Mouse (Mus musculus) v-Abl transformed pro-B cells (cell line): Measurements from ENCODE around the gene D430019H16Rik.

ENCODE experiments used
- in situ Hi-C, 2 experiments: fragments of 400-800 bp; cut with MboI; formaldehyde crosslinking; loops; one replicate each; pipeline ENCODE4 v1.15.1; 2025; ENCODE audit not compliant: unreplicated experiment in 2 of 2

Gene D430019H16Rik

DNA sequence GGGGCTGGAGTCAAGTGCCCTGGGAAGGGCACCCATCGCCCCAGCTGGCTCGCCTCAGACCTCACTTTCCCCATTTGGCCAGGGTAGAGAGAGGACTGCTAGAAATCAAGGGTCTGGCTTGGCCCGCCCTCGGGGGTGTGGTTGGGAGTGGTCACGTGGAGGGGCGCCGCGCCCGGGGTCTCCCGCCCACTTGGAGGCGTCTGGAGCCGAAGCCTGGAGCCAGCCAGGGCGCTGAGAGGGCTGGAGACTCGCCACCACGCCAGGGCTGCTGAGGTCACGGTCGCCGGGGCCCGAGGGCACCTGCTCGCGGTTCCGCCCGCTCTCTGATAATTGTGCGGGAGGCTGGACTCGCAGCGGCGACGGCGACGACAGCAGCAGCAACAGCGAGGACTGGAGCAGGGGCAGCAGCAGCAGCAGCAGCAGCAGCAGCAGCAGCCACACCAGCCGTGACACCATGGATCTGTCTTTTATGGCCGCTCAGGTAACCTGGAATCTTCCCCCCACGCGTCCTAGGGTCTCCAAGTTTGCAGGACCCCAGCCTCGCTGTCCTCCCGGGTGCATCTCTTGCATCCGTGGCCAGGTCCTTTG lies at the start of gene D430019H16Rik:
Gene D430019H16Rik (plus strand): TSS at position 187 of the 588 bp plus-strand sequence.
- in situ Hi-C loops, result no loop called here

DNA sequence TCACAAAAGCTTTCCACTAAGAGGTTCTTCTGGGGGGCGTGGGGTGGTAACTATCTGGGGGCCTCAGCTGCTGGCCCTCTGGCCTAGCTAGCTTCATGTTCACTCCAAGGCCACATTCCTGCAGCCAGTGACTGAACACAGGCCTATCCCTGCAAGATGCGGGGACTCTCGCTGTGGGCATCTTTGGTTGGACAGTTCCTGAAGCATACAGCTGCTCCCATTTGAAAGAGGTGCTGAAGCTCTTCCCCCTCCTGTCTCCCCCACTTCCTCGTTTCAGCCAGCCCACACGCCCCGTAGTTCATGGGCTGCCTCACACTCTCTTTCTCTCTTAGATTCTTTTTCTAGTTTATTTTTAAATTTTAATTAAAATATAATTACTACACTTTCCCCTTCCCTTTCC lies 47.6 kb upstream of the D430019H16Rik start:
- in situ Hi-C loops, result no loop called here

DNA sequence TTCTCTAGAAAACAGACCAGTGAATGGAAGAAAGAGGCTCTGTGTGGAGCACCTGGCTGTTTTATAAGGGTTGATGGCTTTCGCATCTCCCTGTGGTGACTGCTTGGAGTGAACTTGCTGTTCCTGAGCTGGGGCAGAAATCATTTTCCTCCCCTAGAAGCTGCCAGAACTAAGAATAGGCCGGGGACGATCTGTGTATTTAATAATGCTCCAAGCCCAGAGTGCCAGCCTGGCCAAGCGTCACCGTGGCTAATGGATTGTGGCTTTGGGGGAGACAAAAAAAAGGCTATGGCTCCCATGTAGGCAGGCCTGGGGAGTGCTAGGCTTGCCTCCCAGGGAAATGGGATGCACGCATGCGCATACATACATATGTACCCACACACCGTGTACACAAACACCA lies 39.7 kb upstream of the D430019H16Rik start:
- in situ Hi-C loops, result no loop called here

DNA sequence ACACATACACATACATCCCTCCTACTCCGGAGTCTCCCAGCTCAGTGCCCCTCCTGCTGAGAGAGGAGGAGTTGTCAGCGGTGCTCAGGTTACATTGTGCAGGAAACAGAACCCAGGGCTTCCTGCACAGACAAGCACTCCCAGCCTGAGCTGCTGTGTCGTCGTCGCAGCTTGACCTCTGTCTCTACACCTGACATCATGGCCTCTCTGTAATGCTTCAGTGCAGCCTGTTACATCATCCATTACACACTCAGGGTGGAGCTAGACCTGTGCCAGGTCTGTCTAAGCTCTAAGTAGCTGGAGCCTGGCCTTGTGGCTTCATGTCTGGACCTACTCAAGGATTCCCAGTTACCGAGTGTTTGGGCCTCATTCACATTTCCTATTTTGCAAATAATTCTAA lies 33.2 kb upstream of the D430019H16Rik start:
- in situ Hi-C loops, result no loop called here

DNA sequence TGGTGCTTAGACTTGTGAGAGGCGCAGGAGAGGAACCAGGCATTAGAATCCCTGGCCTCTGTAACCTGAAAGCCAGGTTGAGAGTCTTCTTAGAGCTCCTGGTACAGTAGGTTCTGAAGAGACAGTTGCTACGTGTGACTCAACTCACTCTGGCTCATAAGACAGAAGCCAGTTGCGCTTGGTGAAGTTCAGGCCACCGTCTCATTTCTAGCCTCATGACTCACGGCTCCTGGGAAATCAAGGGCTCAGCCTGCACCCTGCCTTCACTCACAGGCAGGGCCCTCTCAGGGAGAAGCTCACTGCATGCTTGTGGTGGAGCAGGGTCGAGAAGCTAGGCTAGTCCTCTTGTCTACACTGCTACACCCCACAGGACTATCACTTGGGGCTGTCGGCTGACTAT lies 27.1 kb upstream of the D430019H16Rik start:
- in situ Hi-C loops, result no loop called here

DNA sequence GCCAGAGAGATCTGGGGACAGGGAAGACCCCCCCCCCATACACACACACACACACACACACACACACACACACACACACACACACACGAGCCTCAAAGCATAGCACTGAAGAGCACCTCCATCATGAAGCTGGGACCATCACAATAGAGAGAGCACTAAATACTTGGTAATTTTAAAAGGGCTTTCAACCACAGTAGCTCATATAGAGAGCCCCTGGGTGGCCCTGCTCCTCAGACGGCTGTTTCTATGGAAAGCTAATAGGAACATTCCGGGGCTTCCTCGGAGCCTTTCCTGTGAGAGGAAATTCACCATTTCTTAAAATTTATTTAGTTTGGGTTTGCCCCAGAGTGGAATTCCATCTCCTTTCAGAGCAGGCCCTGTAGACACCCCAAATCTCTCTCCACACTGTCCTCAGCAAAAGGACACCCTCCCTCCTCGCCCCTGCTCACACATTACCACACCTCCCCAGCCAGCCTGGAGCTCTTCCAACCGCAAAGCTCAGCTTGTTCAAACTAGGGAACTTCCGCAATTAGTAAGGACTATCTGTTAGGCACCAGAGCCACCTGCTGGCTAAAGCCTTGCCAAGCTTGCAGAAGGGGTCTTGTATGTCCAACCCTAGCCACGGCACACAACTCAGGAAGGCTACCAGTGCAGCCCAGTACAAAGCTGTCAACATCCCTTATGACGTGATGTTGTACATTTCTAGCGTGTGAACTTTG lies 26.5 kb upstream of the D430019H16Rik start:
- in situ Hi-C loops, result no loop called here

DNA sequence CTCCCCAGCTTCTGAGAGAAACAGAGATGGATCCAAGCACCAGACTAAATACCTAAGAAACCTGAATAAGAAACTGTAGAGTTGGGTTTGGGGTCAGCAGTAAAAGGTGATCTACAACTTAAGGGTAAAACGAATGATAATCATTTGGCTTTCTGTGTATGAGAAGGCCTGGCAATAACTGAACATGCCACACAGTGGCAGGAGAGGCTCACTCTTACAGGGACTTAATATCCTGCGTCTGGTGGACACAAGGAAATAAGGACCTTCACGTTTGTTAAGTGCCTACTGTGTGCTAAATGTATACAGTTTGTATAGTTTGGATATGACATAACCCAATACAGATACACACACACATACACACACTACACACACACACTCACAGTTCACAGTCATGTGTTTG lies 21.8 kb upstream of the D430019H16Rik start:
- in situ Hi-C loops, result no loop called here

DNA sequence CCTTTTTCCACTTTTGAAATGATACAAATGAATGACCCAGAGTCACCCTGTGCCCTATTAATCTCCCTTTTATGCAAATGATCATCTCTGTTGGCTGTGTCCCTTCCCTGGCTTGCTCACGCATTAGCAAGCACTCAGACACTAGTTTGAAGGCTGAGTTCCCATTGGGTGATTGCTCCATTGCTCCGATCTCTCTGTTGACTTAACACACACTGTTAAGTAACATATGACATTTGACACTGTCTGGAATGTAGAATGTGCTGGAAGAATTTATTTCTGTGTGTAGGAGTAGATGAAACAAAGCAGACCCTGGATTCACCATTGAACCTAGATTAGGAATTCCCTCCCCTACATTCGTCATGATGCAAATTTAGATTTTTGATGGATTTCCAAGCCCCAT lies 20.8 kb upstream of the D430019H16Rik start:
- in situ Hi-C loops, result no loop called here

DNA sequence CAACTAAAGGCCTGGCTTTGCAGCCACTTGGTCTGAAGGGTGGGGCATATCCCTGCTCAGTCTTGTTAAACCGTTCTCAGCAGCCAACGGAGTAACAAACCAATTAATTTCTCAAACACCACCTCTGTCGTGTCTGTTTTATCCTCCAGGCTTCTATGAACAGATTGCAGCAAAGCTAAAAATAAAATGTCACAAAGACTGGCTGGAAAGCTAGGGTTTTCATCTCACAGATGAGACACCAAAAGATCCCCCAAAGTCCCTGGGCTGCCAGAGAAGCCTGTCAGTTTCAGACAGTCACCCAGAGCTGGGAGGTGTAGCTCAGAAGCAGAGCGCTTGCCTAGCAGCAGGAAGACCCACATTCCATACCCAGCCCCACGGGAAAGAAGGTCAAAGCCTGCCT lies 15.4 kb upstream of the D430019H16Rik start:
- in situ Hi-C loops, result no loop called here

DNA sequence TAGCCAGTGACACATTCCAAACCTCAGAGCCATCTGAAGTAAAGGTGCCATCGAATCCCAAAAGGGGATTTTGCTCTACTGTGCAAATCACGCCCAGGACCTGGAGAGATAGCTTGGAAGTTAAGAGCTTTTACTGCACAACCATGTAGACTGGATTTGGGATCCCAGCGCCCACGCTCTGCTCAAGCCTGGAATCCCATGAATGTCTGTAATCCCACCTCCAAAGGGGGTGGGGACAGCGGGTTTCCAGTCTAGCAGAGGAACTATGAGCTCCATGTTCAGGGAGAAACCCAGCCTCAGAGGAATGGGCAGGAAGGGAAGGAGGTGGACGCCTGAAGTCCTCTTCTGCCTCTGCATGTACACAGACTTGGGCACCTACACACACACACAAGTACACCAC lies 13.7 kb upstream of the D430019H16Rik start:
- in situ Hi-C loops, result no loop called here

DNA sequence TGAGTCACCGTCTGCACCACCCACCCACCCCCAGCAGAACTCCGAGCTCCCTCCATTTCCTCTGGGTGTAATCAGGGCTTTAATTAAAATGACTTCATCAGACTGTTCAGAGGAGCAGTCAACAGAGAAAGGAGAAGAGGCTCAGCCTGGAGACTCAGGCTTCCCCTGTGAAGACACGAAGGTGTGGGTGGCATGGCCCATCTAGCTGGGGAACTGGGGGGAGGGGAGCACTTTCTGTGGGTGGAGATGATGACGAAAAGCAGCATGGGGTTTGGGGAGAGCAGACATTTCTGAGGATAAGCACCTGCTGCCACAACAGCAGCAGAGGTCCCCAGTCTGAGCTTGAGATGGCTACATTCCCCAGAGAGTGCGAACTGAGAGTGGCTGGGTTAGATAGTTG lies 10.1 kb upstream of the D430019H16Rik start:
- in situ Hi-C loops, result no loop called here

DNA sequence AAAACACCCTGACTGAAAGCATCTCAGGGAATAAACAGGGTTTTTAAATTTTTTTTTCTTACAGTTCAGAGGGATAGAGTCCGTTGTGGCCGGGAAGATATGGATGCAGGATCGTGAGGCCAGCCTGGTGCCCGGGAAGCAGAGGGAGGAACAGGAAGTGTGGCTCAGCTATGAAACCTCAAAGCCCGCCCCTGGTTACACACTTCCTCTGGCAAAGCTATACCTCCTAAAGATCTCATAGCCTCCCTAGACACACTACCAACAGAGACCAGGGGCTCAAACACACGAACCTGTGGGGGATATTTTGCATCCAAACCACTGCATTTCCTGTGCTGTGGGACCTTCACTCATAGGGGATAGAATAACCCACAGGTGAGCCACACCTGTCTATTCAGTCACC lies 7.9 kb upstream of the D430019H16Rik start:
- in situ Hi-C loops, result no loop called here

DNA sequence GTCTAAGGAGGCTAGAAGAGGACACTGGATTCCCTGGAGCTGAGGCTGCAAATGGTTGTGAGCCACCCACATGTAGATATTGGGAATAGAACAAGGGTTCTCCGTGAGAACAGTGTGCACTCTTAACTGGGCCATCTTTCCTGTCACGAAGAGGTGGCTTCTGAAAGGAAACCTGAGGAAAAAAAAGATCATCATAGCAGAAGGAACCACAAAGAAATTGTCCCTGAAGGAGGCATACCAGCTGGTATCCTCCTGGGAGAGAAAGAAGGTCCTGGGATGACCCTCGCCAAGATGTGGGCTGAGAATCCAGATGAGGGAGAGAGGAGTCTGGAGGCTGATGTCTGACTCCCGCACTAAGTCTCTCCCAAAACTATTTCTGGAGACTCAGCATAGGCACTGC lies 4.4 kb upstream of the D430019H16Rik start:
- in situ Hi-C loops, result no loop called here

DNA sequence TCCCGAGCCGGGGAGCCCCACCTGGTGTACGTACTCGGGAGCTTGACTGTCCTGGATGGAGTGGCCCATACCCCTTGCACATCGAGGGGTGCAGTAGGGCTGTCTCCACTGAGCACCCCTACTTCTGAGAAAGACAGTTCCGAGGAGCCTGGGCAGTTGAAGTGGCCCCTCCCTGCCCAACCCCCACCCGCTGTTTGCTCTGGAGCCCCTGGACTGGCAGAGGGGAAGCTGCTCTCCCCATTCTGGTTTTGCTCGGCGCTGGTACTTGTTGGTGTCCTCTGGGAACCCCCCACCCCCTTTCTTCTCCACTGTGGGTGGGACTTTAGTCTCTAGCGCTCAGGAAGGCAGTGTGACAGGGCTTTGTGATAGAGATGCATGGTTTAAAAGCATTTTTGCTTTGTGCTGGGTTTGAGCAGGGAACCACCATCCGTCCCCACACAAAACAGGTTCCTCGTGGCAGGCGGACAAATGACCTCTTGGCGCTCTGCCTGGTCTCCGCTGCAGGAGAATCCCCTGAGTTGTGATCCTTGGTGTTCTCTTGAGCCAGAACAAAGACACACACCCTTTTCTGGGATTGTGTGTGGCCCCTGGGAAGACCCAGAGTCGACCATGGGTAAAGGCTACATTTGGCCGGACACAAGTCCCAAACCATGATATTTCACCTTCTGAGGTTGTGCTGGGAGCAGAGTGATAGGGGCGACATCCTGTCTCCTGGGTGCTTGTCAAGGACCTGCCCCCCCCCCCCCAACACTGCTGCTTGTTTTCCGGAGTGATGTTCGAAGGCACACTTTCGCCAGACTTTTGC lies 804 bp downstream of the D430019H16Rik start:
- in situ Hi-C loops, result no loop called here

DNA sequence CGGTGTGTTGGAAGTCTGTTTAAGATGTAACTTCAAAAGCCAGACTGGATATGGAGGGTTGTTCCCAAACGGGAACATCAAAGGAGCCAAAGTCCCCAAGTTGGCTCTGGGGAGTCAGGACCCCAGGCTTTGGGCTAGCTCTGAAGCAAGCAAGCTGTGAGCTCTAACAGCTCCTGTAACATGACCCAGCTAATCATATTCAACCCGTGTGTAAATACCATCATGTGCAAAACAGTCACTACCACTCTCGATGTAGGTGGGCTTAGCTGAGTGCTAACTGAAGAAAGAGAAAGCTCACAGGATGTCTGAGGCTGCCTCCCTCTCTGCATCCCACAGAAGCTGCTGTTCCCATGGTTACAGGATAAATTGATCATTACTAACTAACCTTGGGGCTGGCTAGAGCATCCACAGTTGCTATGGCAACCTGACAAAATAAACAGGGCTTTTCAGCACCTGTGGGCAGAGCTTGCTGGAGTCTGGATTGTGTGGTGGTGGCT lies 1.5 kb downstream of the D430019H16Rik start:
- in situ Hi-C loops, result no loop called here

DNA sequence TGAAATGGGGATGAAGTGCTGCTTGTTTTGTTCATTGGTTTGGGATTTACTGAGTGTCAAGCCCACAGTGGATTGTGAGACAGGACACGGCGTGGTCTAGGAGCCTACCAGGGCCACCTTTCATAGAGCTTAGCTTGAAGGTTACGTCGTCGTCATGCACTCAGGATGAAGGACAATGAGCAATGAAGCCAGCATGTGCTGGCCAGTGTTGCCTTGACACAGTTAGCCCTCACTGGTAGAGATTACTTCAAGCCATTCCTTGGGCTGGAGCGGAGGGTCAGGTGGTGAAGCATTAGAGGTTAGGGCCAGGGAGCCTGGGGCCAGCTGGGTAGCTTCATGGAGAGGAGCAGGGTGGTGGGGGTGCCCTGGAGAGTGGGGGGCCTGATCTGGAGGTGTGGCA lies 5.1 kb downstream of the D430019H16Rik start:
- in situ Hi-C loops, result no loop called here

DNA sequence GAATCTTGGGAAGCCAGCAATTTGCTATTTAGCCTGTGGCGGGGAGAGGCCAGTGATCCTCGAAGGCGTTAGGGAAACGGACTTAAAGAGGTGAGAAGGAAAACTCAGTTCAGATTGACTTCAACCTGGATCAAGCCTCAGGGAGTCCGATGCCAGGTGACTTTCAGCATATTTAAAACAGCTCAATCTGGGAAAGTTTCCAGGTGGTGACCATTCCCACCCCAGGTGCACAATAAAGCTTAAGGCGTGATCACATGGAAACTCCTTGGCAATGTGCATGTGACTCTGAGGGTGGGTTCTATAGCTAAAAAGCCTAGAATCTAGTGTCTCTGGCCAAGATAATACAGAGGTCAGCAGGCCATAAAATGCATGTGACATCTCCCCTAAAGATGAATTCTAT lies 7.4 kb downstream of the D430019H16Rik start:
- in situ Hi-C loops, result no loop called here

DNA sequence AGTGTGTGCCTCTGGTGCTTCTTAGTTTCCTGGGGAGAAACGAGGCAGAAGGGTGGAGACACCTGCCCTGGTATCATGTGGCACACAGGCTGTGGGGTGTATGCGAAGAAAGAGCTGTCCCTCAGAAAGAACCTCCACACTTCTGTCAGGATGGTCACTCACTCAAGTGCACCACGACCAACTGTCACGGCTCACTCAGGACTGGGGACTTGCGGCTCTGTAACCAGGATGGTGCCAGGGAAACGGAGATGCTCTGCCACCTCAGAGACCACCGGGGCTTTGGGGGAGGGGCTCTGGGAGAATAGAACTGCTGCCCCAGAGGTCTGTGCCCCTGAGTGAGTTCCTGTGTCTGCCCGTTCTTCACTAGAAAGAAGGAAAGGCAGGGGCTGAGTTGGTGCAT lies 15.4 kb downstream of the D430019H16Rik start:
- in situ Hi-C loops, result no loop called here

DNA sequence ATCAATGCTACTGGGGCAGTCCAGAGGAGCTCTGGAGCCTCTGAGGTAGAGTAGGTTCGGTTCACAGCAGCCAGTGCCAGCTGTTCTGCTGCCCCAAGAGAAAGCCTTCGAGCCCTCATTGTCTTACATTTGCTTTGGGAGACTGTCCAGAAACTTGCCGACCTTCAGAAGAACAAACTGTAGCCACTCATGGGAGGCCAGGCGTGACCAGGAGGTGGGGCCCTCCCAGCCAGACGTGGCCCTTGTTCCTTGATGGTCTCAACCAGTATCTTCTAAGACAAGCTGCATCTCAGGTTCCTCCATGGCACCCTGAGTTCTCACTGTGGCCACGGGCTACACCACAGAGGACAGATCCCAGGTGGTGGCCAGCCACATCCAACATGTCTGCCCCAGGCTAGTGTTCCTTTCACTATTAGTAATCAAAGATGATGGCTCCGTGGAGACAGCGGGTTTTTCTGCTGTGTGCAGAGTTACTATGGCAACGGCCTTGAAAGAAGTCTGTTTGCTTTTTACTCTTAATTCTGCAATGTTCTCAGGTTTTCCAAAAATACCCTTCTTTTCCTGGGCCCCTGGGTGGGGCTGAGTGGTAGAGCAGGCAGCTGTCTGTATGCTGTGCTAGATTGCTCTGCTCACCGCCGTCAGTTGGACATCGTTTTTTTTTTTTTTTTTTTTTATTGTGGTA lies 21.7 kb downstream of the D430019H16Rik start:
- in situ Hi-C loops, result loop anchor here (25.0 kb wide), 4 partner anchors 487 to 788 kb away; no protein-coding TSS in a partner anchor

DNA sequence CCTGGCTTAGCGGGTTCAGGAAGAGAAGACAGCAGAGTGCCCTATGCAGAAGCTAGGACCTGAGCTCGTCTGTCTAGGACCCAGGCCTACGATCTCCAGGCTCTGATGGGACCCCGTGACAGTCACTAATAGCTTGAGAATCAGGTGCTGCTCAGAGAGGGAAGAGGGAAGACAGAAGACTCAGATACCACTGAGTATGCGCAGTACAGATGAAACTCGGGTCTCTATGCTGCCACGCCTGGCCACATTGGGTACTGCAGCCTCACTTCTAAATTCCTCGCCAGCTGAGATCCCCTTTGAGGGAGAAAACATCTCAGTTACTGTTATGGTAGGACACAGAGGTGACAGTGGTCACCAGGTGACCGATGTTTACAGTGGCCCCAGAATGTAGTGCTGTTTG lies 22.8 kb downstream of the D430019H16Rik start:
- in situ Hi-C loops, result loop anchor here (25.0 kb wide), 4 partner anchors 486 to 789 kb away; no protein-coding TSS in a partner anchor

DNA sequence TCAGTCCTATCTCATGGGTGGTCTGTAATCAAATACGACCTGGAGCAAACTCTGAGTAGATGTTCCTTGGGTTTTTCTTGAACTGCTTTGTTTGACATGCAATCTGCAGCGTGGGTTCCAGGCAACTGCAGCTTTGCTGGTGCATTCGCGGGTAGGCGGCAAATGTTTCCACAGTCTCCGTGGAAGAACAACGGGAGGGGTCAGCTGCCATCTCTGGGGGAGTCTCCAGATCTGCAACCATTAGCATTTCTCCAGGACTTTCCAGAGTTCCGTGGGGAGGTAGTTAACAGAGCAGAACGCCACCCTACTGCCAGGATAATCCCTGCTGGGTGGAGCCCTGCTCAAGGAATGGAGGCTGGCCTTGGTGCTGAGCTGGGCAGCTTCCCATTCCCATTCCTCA lies 23.3 kb downstream of the D430019H16Rik start:
- in situ Hi-C loops, result loop anchor here (25.0 kb wide), 4 partner anchors 485 to 790 kb away; no protein-coding TSS in a partner anchor
